Mouse (Mus musculus) ZHBTc4 (cell line): ENCODE data around the gene Frmpd4.

Experiments used
- DNase-seq: peaks from one replicate; pipeline ENCODE4 v3.0.0-alpha.2; 2011; ENCODE audit warnings: low read depth, low spot score

The Frmpd4 gene

GRCm38 (mm10) chrX:168141051-168141450, 436.0 kb downstream of the Frmpd4 start:
- peak; percentile 76 for DNase-seq

GRCm38 (mm10) chrX:168124043-168124442, 453.0 kb downstream of the Frmpd4 start:
- DNase-seq: no peak

DNA sequence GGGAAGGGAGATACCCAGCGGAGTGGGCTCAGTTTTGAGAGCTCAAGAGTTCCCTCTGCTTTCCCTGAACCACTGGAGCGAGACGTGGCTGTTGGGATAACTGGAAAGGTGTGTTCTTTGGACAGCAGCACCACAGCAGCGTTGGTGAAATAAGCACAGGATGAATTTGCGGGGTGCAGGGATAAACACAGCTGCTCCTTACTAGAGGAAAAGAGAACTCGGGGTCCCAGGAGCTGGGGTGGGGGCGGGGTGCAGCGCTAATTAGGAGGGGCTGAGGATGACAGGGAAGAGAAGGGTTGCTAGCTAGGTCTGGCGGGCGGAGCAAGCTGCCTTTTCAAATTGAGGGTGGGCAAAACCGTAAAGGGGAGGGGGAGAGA, 453.5 kb downstream of the Frmpd4 start:
- no peak for DNase-seq

DNA sequence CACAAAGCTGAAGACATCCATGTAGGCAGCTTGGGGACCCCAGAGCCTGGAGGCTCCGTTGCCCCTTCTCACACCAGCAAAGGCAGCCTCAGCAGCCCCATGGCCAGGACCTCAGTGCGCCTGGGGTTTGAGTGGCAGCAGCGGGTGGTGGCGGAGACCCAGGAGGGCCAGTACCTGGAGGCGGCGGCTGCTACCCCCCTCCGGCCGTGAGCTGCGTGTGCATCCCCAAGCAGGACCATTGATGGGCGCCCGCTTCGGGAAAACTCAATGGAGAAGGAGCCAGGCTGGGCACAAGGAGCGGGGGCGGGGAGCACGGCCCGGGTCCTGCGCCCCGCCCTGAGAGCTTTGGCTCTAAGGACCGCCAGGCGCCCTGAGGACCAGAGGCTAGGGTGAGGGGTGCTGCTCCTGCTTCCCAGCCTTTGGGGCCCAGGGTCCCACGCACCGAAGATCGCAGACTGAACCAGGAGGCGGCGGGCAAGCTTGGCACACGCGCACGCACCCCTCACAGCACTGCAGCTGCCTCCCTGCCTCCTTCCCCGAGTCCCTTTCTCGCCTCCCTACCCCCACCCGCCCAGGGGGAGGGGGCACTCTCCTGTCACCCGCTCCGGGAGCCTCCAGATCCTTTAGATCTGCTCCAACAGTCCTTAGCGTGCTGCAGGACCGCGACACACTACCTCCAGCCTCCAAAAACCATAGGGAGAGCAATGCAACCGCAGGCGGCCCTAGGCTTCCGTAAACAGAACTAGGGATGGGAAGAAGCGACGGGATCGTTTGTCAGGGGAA, 454.0 kb downstream of the Frmpd4 start:
- DNase-seq: peak; percentile 48

- DNase-seq: no peak
Observed at GRCm38 (mm10) chrX:168041589-168041988, 535.4 kb downstream of the Frmpd4 start.

DNA sequence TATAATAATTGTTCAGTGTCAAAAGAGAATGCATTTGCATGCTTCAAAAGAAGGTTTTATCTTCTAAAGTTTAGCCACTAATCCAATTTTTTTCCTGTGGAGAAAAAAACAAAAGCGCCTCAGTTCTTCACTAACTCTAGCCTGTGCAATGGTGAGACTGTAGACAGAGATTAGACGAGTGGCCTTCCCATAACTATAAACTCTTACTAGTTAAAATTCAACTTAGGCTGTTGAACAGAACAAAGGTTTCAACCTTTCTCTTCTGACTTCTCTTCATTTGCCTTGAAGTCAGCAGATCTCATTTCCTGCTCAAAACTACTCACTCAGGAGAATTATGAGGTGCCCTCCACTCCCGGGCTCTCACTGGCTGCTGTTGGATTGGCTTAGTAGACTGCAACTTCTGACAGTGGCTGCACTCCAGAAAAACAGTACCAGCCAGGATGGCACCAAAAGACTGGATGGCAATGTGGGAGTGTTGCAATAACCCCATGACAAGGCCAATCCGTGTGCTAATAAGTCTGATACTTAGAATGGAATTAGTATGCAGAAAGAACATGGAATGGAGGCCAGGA, 556.4 kb downstream of the Frmpd4 start:
- no peak for DNase-seq

DNA sequence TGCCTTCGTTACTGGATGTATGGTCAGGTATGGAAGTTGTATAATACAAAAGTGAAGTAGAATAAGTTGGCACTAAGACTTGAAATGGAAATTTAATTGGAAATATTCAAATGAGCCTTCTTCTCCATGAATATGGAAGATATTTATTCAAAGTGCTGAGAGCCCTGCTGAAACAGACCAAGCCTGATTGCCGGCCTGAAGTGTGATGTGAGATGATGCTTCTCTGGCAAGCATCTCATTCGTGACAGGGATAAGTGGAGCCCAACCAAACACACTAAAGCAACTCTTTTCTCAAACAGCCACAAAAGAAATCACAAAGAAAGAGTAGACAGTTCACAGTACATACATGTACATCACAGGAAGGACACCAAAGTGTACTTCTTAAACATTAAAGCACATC, 559.2 kb downstream of the Frmpd4 start:
- no peak for DNase-seq

DNA sequence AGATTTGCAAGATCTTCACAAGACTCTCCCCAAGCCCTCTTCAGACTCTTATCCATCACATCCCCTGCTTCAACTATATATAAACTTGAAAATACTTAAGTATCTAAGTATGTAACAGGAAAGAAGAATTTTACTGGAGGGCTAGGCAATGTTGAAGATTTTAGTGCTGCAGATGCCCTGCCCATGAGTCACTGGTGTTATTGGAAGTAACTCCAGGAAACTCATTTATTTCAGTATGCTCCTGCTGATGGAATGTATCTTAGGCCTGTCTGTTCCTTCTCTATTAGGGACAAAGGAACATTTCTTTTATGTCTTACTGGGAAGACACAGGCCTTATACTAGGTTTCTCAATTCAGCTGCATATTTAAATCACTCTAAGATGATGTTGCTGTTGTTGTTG, 592.2 kb downstream of the Frmpd4 start:
- no peak for DNase-seq

GRCm38 (mm10) chrX:167951207-167951606, 625.8 kb downstream of the Frmpd4 start:
- DNase-seq: no peak

- no peak for DNase-seq
Observed at GRCm38 (mm10) chrX:167909483-167909882, 667.5 kb downstream of the Frmpd4 start.

- no peak for DNase-seq
Observed at GRCm38 (mm10) chrX:167901046-167901445, 676.0 kb downstream of the Frmpd4 start.

GRCm38 (mm10) chrX:167854821-167855220, 722.2 kb downstream of the Frmpd4 start:
- DNase-seq: no peak

DNA sequence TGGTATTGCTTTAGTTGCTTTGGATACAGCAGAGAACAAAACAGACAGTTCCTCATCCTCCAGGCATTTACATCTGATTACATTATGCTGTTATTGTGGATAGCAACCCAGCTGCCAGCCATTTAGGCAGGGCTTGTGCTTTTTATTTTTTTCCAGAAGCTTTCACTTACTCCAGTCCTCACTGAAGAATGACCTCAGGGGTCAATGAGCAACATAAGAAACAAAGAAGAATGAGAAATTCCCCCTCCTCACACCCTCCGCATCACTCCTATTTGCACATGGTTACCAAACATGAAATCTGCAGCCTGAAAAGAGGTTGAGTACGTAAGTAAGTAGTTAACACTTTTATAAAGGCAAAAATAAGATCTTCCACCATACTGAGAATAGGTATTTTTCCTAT, 744.5 kb downstream of the Frmpd4 start:
- no peak for DNase-seq

- no peak for DNase-seq
Observed at GRCm38 (mm10) chrX:167828456-167828855, 748.6 kb downstream of the Frmpd4 start.

GRCm38 (mm10) chrX:167817363-167817762, 759.7 kb downstream of the Frmpd4 start:
- DNase-seq: peak; percentile 35

GRCm38 (mm10) chrX:167810120-167810519, 766.9 kb downstream of the Frmpd4 start:
- no peak for DNase-seq

DNA sequence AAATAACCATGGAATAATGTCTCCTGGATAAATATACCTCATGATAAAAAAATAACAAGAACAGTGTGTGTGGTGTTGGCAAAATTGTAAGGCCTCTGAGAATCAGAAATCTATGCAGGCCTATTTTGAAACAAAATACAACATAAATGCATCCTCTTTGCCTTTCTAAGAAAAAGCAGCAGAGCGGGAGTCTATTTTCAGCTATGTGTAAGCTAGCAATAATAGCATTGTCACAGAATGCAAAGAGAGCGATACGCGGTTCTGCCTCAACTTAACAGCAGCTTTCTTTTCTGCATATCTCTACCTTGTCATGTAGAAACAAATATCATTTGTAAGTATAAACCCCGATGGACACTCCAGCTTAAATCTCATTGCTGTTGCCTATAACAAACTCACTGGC, 768.5 kb downstream of the Frmpd4 start:
- DNase-seq: no peak

DNA sequence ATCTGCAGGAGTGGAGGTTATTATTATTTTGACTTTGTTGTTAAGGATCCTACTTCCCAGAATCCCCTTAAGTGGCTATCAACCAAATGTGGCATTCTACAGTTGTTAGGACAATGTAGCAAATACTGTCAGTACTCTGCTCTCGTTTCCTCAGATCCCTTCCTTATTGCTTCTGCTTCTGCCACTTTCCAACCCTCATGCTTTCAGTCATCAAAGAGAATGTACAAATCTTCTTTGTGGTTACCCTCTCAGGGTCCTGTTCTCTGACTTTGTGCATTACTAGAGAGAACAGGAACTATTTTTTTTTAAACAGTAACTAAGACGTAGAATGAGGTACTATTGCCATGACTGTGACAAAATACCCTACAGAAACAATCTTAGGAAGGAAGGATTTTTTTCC, 788.3 kb downstream of the Frmpd4 start:
- no peak for DNase-seq

DNA sequence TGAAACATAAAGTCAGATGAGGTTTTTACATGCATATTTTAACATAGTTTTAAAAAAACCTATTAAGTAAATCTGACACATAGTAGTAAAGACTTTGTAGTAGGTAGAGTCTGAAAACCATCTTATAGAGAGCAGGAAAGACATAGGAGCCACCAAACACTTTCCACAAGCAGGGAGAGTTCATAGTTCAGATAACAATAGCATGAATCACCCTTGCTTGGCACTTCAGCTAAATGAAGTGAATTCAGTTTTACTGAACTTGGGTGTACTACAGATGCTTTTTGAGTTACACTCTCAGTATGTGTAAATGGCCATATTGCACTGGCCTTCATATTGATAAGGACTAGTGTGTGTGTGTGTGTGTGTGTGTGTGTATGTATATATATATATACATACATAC, 793.5 kb downstream of the Frmpd4 start:
- DNase-seq: no peak

DNA sequence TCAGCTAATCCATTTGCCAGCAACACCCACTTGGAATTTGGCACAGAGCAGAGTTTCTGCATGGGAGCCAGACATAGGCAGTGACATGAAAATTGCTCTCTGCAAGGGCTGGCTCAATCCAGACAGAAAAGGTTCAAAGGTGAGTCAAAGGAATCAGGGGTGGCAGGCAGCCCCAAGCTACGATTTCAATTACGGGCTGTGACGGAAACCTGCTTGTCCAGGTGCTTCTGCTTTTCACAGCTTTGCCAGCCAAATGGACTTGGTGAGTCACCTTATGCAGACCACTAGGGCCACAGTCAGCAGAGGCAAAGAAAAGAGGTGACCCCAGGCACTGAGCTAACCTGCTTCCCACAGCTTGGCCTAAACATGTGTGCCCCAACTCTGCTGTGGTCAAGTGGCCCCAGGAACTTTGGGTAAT, 857.5 kb downstream of the Frmpd4 start:
- no peak for DNase-seq

DNA sequence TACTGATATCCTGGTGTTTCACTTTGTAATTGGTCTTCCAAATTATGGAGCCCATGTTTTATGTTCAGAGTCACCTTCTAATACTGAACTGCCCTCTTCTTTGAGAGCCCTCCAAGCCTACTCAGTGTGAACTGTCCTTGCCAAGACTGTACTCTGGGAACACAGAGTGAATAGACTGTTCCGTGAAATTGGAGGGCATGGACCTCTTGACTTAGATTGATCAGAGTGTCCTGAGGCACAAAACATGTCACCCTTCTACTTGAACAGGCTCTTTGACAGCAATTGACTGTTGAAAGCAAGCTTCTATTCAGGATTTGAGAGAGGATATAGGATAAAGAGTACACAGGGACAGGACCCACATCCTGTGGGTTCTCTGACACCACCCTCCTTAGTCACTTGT, 857.9 kb downstream of the Frmpd4 start:
- no peak for DNase-seq

GRCm38 (mm10) chrX:167654806-167655495, 922.1 kb downstream of the Frmpd4 start:
- DNase-seq: no peak

GRCm38 (mm10) chrX:167654249-167654648, 922.8 kb downstream of the Frmpd4 start:
- no peak for DNase-seq
